Mouse (Mus musculus) heart, embryonic 11.5 days (tissue): ENCODE measurements around the gene Trim2. TPM values are rescaled to one million over a fixed set of nuclear protein-coding genes. Genes with fewer than 3 reads are reported as not detected.

Experiments
- ATAC-seq: fragments of 200-750 bp; cut with Nextera tagmentation; replicated peaks from 2 replicates; pipeline ENCODE4 v1.8.0; 2017; ENCODE audit warnings: moderate library complexity; ENCODE audit not compliant: insufficient number of reproducible peaks, low FRiP score, low TSS enrichment
- H3K27ac ChIP-seq: fragments of 300-500 bp; sonication (generic); 2 replicates; pipeline ENCODE4 v1.5.1; 2014; ENCODE audit warnings: mild to moderate bottlenecking, low read depth, low read length
- H3K27me3 ChIP-seq: fragments of 300-500 bp; sonication (generic); 2 replicates; pipeline ENCODE4 v1.6.1; 2014; ENCODE audit warnings: mild to moderate bottlenecking, low read length, mixed read lengths; ENCODE audit not compliant: control insufficient read depth, insufficient read depth
- H3K36me3 ChIP-seq: fragments of 300-500 bp; sonication (generic); 2 replicates; pipeline ENCODE4 v1.6.1; 2014; ENCODE audit warnings: mild to moderate bottlenecking, low read length, moderate library complexity, mixed read lengths; ENCODE audit not compliant: control insufficient read depth, insufficient read depth
- H3K4me1 ChIP-seq: fragments of 300-500 bp; sonication (generic); 2 replicates; pipeline ENCODE4 v1.6.1; 2014; ENCODE audit warnings: low read length; ENCODE audit not compliant: control insufficient read depth, insufficient read depth
- H3K4me2 ChIP-seq: fragments of 300-500 bp; sonication (generic); 2 replicates; pipeline ENCODE4 v1.6.1; 2014; ENCODE audit warnings: mild to moderate bottlenecking, moderate library complexity
- H3K4me3 ChIP-seq: fragments of 300-500 bp; sonication (generic); 2 replicates; pipeline ENCODE4 v1.5.1; 2014; ENCODE audit warnings: low read depth, low read length
- H3K9ac ChIP-seq: fragments of 300-500 bp; sonication (generic); 2 replicates; pipeline ENCODE4 v1.6.1; 2014; ENCODE audit warnings: mild to moderate bottlenecking, low read depth, low read length, moderate library complexity
- H3K9me3 ChIP-seq: fragments of 300-500 bp; sonication (generic); replicated peaks from 2 replicates; pipeline ENCODE4 v1.6.1; 2016; ENCODE audit warnings: low read length; ENCODE audit not compliant: control insufficient read depth
- WGBS: fragments of 180-500 bp; shearing (Covaris S2); extraction: QIAGEN DNeasy Blood & Tissue Kit; methylation state at CpG from one replicate; pipeline ENCODE4 v1.1.7; 2014; ENCODE audit not compliant: insufficient replicate concordance; 5-methylcytosine and 5-hydroxymethylcytosine counted together
- polyA plus RNA-seq: library from polyadenylated mRNA; unstranded; fragments of >200 nt; fragmentation: Nextera tagmentation; extraction: Ambion mirVana; gene quantifications from 2 replicates; pipeline ENCODE4 v1.2.1, GENCODE M21; 2014

Gene Trim2
- polyA plus RNA-seq, 1 experiment from 2014 or later = 8.9 TPM

GRCm38 (mm10) chr3:84344725-84345645 lies 38.3 kb upstream of the Trim2 start:
- peak; percentile 57; the same call in 1 of the 2 replicates for ATAC-seq
- WGBS = 8% methylated on average over 28 of the region's 28 CpGs
- Histone ChIP-seq H3K4me1 (0 out of 2 replicates have a peak, but pooled peaks cover 4% of the 10 kb centered on the region), H3K4me2 (peak overlapping the region; percentile 93), H3K27me3 (peaks cover 34% of the 10 kb centered on the region), H3K4me3 (peak overlapping the region; percentile 44), H3K27ac (no peak overlapping the region), H3K9ac (peak overlapping the region; percentile 40; the same call in 1 of the 2 replicates), H3K9me3 (no peaks in the 10 kb centered on the region), H3K36me3 (no peaks in the 10 kb centered on the region)

GRCm38 (mm10) chr3:84343101-84343500 lies 36.4 kb upstream of the Trim2 start:
- no peak for ATAC-seq
- H3K4me3 ChIP-seq = no peak overlapping the region
- H3K9ac ChIP-seq = no peak overlapping the region
- no peak overlapping the region for H3K4me2 ChIP-seq
- no peak overlapping the region for H3K27ac ChIP-seq
- no peaks in the 10 kb centered on the region for H3K36me3 ChIP-seq
- no peaks in the 10 kb centered on the region for H3K9me3 ChIP-seq
- 76% methylated on average over 9 of the region's 9 CpGs for WGBS
- H3K27me3 ChIP-seq = peaks cover 28% of the 10 kb centered on the region
- H3K4me1 ChIP-seq = 0 out of 2 replicates have a peak, but pooled peaks cover 4% of the 10 kb centered on the region

- WGBS = 70% methylated on average over 7 of the region's 7 CpGs
- H3K9ac ChIP-seq = no peak overlapping the region
- no peaks in the 10 kb centered on the region for H3K9me3 ChIP-seq
- no peak overlapping the region for H3K4me2 ChIP-seq
- no peak overlapping the region for H3K27ac ChIP-seq
- H3K4me3 ChIP-seq = no peak overlapping the region
- H3K27me3 ChIP-seq = peaks cover 15% of the 10 kb centered on the region
- no peaks in the 10 kb centered on the region for H3K36me3 ChIP-seq
- ATAC-seq = no peak
- 0 out of 2 replicates have a peak, but pooled peaks cover 4% of the 10 kb centered on the region for H3K4me1 ChIP-seq
Observed at GRCm38 (mm10) chr3:84341811-84342210, 35.1 kb upstream of the Trim2 start.

- ATAC-seq = no peak
- no peak overlapping the region for H3K27ac ChIP-seq
- no peak overlapping the region for H3K9ac ChIP-seq
- WGBS = 38% methylated on average over 10 of the region's 11 CpGs
- H3K9me3 ChIP-seq = no peaks in the 10 kb centered on the region
- H3K4me2 ChIP-seq = 0 out of 2 replicates have a peak overlapping the region, but pooled peaks have one; percentile 15
- no peaks in the 10 kb centered on the region for H3K36me3 ChIP-seq
- H3K27me3 ChIP-seq = peaks cover 18% of the 10 kb centered on the region; the same call in 1 of the 2 replicates
- no peak overlapping the region for H3K4me3 ChIP-seq
- no peaks in the 10 kb centered on the region for H3K4me1 ChIP-seq
Observed at GRCm38 (mm10) chr3:84337585-84337984, 30.9 kb upstream of the Trim2 start.

DNA sequence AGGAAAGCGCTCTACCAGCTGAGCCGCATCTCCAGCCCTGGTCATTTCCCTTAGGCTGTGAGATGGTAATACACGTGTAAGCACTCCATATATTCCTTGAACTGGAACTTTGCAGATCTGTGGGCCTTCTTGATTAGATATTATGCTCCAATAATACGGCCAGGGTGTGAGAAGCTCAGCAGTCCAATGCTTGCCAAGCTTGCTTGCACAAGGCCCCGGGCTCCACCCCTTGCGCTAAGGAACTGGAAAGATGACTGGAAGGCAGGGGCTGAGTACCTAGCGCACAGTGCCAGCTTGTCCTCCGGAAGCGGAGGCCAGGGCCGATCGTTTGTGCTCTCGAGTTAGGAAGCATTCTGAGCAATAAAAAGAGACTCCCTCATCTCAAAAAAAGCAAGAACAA lies 29.7 kb upstream of the Trim2 start:
- WGBS = 85% methylated on average over 12 of the region's 12 CpGs
- ATAC-seq = no peak
- no peaks in the 10 kb centered on the region for H3K9me3 ChIP-seq

GRCm38 (mm10) chr3:84335421-84336073 lies 28.9 kb upstream of the Trim2 start:
- no peaks in the 10 kb centered on the region for H3K9me3 ChIP-seq
- no peak overlapping the region for H3K9ac ChIP-seq
- no peak overlapping the region for H3K27ac ChIP-seq
- peaks cover 19% of the 10 kb centered on the region for H3K27me3 ChIP-seq
- no peak for ATAC-seq
- peak overlapping the region; percentile 54; the same call in 1 of the 2 replicates for H3K4me2 ChIP-seq
- WGBS = 40% methylated on average over 8 of the region's 8 CpGs
- H3K36me3 ChIP-seq = no peaks in the 10 kb centered on the region
- H3K4me1 ChIP-seq = no peaks in the 10 kb centered on the region
- H3K4me3 ChIP-seq = 0 out of 2 replicates have a peak overlapping the region, but pooled peaks have one; percentile 12

More for the DNA sequence above, 29.7 kb upstream of the Trim2 start:
- no peak overlapping the region for H3K4me2 ChIP-seq
- H3K27ac ChIP-seq = no peak overlapping the region
- no peak overlapping the region for H3K9ac ChIP-seq
- H3K27me3 ChIP-seq = peaks cover 19% of the 10 kb centered on the region
- no peaks in the 10 kb centered on the region for H3K36me3 ChIP-seq
- no peak overlapping the region for H3K4me3 ChIP-seq
- H3K4me1 ChIP-seq = no peaks in the 10 kb centered on the region

DNA sequence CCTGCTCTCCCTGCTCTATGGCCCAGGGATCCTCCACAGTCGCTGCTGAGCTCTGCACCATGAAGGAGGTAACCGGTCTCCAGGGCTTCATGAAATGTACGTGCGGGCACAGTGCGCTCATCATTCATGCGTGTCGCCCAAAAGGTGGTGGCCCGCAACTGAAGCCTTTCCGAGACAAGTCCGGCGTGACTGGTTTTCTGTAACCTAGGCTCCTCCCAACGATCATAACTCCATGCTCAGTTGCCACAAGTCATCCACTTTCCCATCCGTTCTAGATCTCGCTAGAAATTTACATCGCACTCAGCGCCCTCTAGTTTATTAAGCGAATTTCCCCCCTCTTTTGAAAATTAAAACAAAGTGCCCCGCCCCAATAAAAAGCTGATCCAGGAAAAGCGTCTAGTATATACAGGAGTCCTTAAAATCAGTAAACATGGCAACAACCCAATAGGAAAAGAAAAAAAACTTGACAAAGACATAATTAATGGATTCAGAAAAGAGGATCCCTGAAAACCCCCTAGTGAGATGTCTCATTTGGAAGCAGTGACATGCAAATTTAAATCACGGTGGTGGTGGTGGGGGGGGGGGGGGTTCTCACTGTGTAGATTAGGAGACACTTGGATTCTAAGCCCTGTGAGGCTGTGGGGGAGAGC lies 28.2 kb upstream of the Trim2 start:
- no peak overlapping the region for H3K9ac ChIP-seq
- H3K27me3 ChIP-seq = peaks cover 17% of the 10 kb centered on the region
- no peak overlapping the region for H3K27ac ChIP-seq
- H3K4me2 ChIP-seq = peak overlapping the region; percentile 54
- peak overlapping the region; percentile 12; the same call in 1 of the 2 replicates for H3K4me3 ChIP-seq
- no peak for ATAC-seq
- no peaks in the 10 kb centered on the region for H3K9me3 ChIP-seq
- no peaks in the 10 kb centered on the region for H3K36me3 ChIP-seq
- WGBS = 15% methylated on average over 20 of the region's 20 CpGs
- H3K4me1 ChIP-seq = no peaks in the 10 kb centered on the region
